ENCODE assay signal across 8 mouse cellular contexts in genomic region chr1:67039083-67039482, GRCm38 (mm10). TPM values are rescaled to one million over a fixed set of nuclear protein-coding genes. Genes with fewer than 3 reads are reported as not detected.
DNase-seq lines count a peak whose midpoint lies in the region; ATAC-seq and TF ChIP-seq lines count a peak whose summit lies in the region.

No protein-coding gene starts in this region.

- no peak for TF ChIP-seq RAD21 in CH12.LX (IDR thresholded peaks at IDR 0.05; ENCODE audit: low read depth, low read length)

- intact Hi-C loops in gastrocnemius, adult 2 months (cut with DNase I): loop anchor here (10.0 kb wide), 2 partner anchors 334 to 1854 kb away; partner anchors contain the start of genes Idh1, Pikfyve and Rpe

- no peaks in the 10 kb centered on the region for H3K27me3 ChIP-seq in CH12.LX (replicated peaks)
- no peaks in the 10 kb centered on the region for H3K27me3 ChIP-seq in forebrain, embryonic 15.5 days
- no peaks in the 10 kb centered on the region for H3K27me3 ChIP-seq in liver, embryonic 15.5 days

- peak overlapping the region; percentile 47; the same call in 1 of the 2 replicates for H3K9ac ChIP-seq in CH12.LX (ENCODE audit: insufficient read depth, low read depth)
- peak overlapping the region; percentile 92 for H3K9ac ChIP-seq in forebrain, embryonic 15.5 days (replicated peaks)
- peak overlapping the region; percentile 79 for H3K9ac ChIP-seq in liver, embryonic 15.5 days

- no peak for TF ChIP-seq CTCF in gastrocnemius, adult 2 months (IDR thresholded peaks at IDR 0.05)
- TF ChIP-seq CTCF in CH12.LX (conservative IDR thresholded peaks at IDR 0.05 in 1 of 2, IDR thresholded peaks at IDR 0.05 in 1 of 2; ENCODE audit: low read depth in 2 of 2, low read length in 2 of 2): no peak

- no peaks in the 10 kb centered on the region for H3K79me2 ChIP-seq in CH12.LX (replicated peaks; ENCODE audit: control insufficient read depth, extremely low read depth, insufficient read depth, poor library complexity, severe bottlenecking)

- under 1% methylated on average over 5 of the region's 5 CpGs for WGBS in forebrain, embryonic 15.5 days
- 2% methylated on average over 5 of the region's 5 CpGs for WGBS in liver, embryonic 15.5 days (ENCODE audit: insufficient replicate concordance)

- peak; percentile 39 for ATAC-seq in forebrain, embryonic 15.5 days (replicated peaks)
- no peak for ATAC-seq in liver, embryonic 15.5 days (ENCODE audit: insufficient read depth)

- in situ Hi-C loops in CH12.LX (cut with MboI; ENCODE audit: low pct_ligation_motif_present, low pct_unique_long_range_greater_than_20kb, low sequenced_read_pairs): no loop called here

- dilution Hi-C loops in CH12.LX (cut with MboI; ENCODE audit: extremely low pct_ligation_motif_present, extremely low pct_unique_long_range_greater_than_20kb, low sequenced_read_pairs): no loop called here

- H3K27ac ChIP-seq in gastrocnemius, adult 2 months: peak overlapping the region; percentile 87
- no peak overlapping the region for H3K27ac ChIP-seq in CH12.LX (ENCODE audit: insufficient read depth, low read depth)
- H3K27ac ChIP-seq in forebrain, embryonic 15.5 days (replicated peaks): no peak overlapping the region
- no peak overlapping the region for H3K27ac ChIP-seq in liver, embryonic 15.5 days (replicated peaks)

- peak overlapping the region; percentile 33; the same call in 1 of the 2 replicates for H3K4me2 ChIP-seq in CH12.LX (ENCODE audit: insufficient read depth, low read depth, poor library complexity, severe bottlenecking)
- peak overlapping the region; percentile 54 for H3K4me2 ChIP-seq in forebrain, embryonic 15.5 days (replicated peaks)
- peak overlapping the region; percentile 86 for H3K4me2 ChIP-seq in liver, embryonic 15.5 days

- H3K36me3 ChIP-seq in CH12.LX (replicated peaks in 1 of 2; ENCODE audit: control insufficient read depth in 1 of 2, insufficient read depth in 1 of 2, low read length in 1 of 2): peaks cover 0 to 27% of the 10 kb centered on the region in 2 experiments
- peaks cover 12% of the 10 kb centered on the region; the same call in 1 of the 2 replicates for H3K36me3 ChIP-seq in forebrain, embryonic 15.5 days
- H3K36me3 ChIP-seq in liver, embryonic 15.5 days (replicated peaks): no peaks in the 10 kb centered on the region

- H3K9me3 ChIP-seq in CH12.LX (replicated peaks; ENCODE audit: low read length): no peaks in the 10 kb centered on the region
- H3K9me3 ChIP-seq in forebrain, embryonic 15.5 days: no peaks in the 10 kb centered on the region
- H3K9me3 ChIP-seq in liver, embryonic 15.5 days (replicated peaks): no peaks in the 10 kb centered on the region

- DNase-seq in gastrocnemius, adult 2 months: no peak
- no peak for DNase-seq in gastrocnemius, adult 18-20 months (ENCODE audit: low spot score)
- DNase-seq in CH12.LX (ENCODE audit: extremely low read depth): peak; percentile 42
- DNase-seq in ovary, postnatal 14 days (ENCODE audit: low spot score): no peak
- no peak for DNase-seq in left cerebral cortex, adult 9 months (ENCODE audit: low spot score in 2 of 2)
- DNase-seq in cerebellum, adult 11 months: no peak

- H3K4me3 ChIP-seq in gastrocnemius, adult 2 months: peak overlapping the region; percentile 99
- peak overlapping the region; percentile 79 to 96 (median 94) for H3K4me3 ChIP-seq in CH12.LX (replicated peaks in 1 of 3; ENCODE audit: low read depth in 2 of 3, low read length in 2 of 3, poor library complexity in 1 of 3)
- peak overlapping the region; percentile 94 for H3K4me3 ChIP-seq in forebrain, embryonic 15.5 days
- peak overlapping the region; percentile 93 for H3K4me3 ChIP-seq in liver, embryonic 15.5 days (replicated peaks)

- peaks cover 2 to 16% of the 10 kb centered on the region in 2 experiments; a peak in 3 of 4 replicates for H3K4me1 ChIP-seq in CH12.LX (ENCODE audit: control insufficient read depth in 1 of 2, insufficient read depth in 2 of 2)
- peaks cover 18% of the 10 kb centered on the region for H3K4me1 ChIP-seq in forebrain, embryonic 15.5 days
- peaks cover 24% of the 10 kb centered on the region for H3K4me1 ChIP-seq in liver, embryonic 15.5 days (replicated peaks)

- no peak for TF ChIP-seq EP300 in CH12.LX (IDR thresholded peaks at IDR 0.05; ENCODE audit: low read length)

- TF ChIP-seq POLR2A in CH12.LX (IDR thresholded peaks at IDR 0.05; ENCODE audit: low read depth, low read length): no peak

TF ChIP-seq in CH12.LX, 34 proteins besides CTCF, POLR2A, EP300 and RAD21:
- TF ChIP-seq SIN3A (IDR thresholded peaks at IDR 0.05; ENCODE audit: low read length): peak; percentile 45; the same call in 1 of the 2 replicates
- no peak for TF ChIP-seq TBP (conservative IDR thresholded peaks at IDR 0.05; ENCODE audit: low read depth, low read length)
- peak; percentile 61; the same call in 1 of the 2 replicates for TF ChIP-seq MYC (IDR thresholded peaks at IDR 0.05; ENCODE audit: low read depth, low read length)
- peak; percentile 92 for TF ChIP-seq MAX (IDR thresholded peaks at IDR 0.05; ENCODE audit: low read length)
- peak; percentile 12; the same call in 1 of the 2 replicates for TF ChIP-seq USF2 (conservative IDR thresholded peaks at IDR 0.05; ENCODE audit: low read depth, low read length)
- no peak for TF ChIP-seq MAZ (IDR thresholded peaks at IDR 0.05; ENCODE audit: low read depth, low read length)
- TF ChIP-seq USF1 (IDR thresholded peaks at IDR 0.05; ENCODE audit: low read depth, low read length): peak; percentile 33
- TF ChIP-seq MXI1 (IDR thresholded peaks at IDR 0.05; ENCODE audit: low read depth, low read length): peak; percentile 82

RNA-seq across cellular contexts. Expression of gene Lancl1, which starts 0.4 kb away (rescaled TPM):
- 10 to 100 TPM; 31.4 to 37.4 TPM for total RNA-seq in gastrocnemius, adult 2 months (2021)
- total RNA-seq in gastrocnemius, adult 18-20 months (2021): 10 to 100 TPM; 34.3 to 37.5 TPM
- total RNA-seq in CH12.LX (2012; rRNA removed) (39.7 and 52.8 TPM in 2 replicates), CH12.LX (2014; rRNA removed) (55.4 and 58.5 TPM in 2 replicates)
- polyA plus RNA-seq in CH12.LX (2012; ENCODE audit: insufficient read length, low read depth): 35.8 and 38.9 TPM in 2 replicates
- 171 and 177 TPM in 2 replicates for polyA plus RNA-seq in forebrain, embryonic 15.5 days (2015; fragmentation: Nextera tagmentation; extraction: Ambion mirVana)
- 22.8 and 23.4 TPM in 2 replicates for polyA plus RNA-seq in liver, embryonic 15.5 days (2015; fragmentation: Nextera tagmentation; extraction: Ambion mirVana)

Comparison
In these comparisons a context has a peak if more than half of its experiments do, and no peak if none do; other contexts are left out.
1. H3K4me2 ChIP-seq: peak in every context shown above with its lines; median percentile 86 in liver, embryonic 15.5 days; 54 in forebrain, embryonic 15.5 days; 33 in CH12.LX.